Mouse (Mus musculus) ES-E14 (cell line): ENCODE measurements around the gene Gpr87. TPM values are rescaled to one million over a fixed set of nuclear protein-coding genes. Genes with fewer than 3 reads are reported as not detected.

Experiments used
- DNase-seq: peaks from one replicate; pipeline ENCODE4 v3.0.0-alpha.2; 2013; ENCODE audit warnings: low read depth, low spot score
- H3K27ac ChIP-seq: 2 replicates; pipeline ENCODE4 v1.5.1; 2012; ENCODE audit warnings: low read depth, mild to moderate bottlenecking, low read length, moderate library complexity, mixed read lengths; ENCODE audit not compliant: poor library complexity, insufficient read depth, severe bottlenecking
- H3K36me3 ChIP-seq: 2 replicates; pipeline ENCODE4 v1.6.1; 2012; ENCODE audit warnings: mild to moderate bottlenecking, low read length, moderate library complexity, mixed read lengths; ENCODE audit not compliant: control insufficient read depth, poor library complexity, insufficient read depth, severe bottlenecking
- H3K4me1 ChIP-seq, 2 experiments: fragments of 150-350 bp in 1 of 2; sonication (generic) in 1 of 2; 2 replicates each; pipeline ENCODE4 v1.6.1; 2012; ENCODE audit warnings: low read length in 2 of 2, mild to moderate bottlenecking in 1 of 2, mixed read lengths in 1 of 2; ENCODE audit not compliant: control insufficient read depth in 2 of 2, insufficient read depth in 2 of 2, poor library complexity in 1 of 2
- H3K4me3 ChIP-seq, 2 experiments: fragments of 150-350 bp in 1 of 2; sonication (generic) in 1 of 2; 2 replicates each; pipeline ENCODE4 v1.5.1; 2012; ENCODE audit warnings: low read length in 2 of 2, low read depth in 1 of 2, mild to moderate bottlenecking in 1 of 2, mixed read lengths in 1 of 2; ENCODE audit not compliant: insufficient read depth in 1 of 2, poor library complexity in 1 of 2, severe bottlenecking in 1 of 2
- H3K9ac ChIP-seq: 2 replicates; pipeline ENCODE4 v1.6.1; 2012; ENCODE audit warnings: low read depth, mild to moderate bottlenecking, low read length, mixed read lengths; ENCODE audit not compliant: poor library complexity, insufficient read depth, severe bottlenecking
- H3K9me3 ChIP-seq: fragments of 150-350 bp; sonication (generic); 2 replicates; pipeline ENCODE4 v1.6.1; 2012; ENCODE audit warnings: low read depth, mild to moderate bottlenecking, low read length; ENCODE audit not compliant: control insufficient read depth, insufficient read depth
- CHD2 ChIP-seq: IDR thresholded peaks from 2 replicates; pipeline ENCODE4 v1.6.1; 2014; ENCODE audit warnings: mild to moderate bottlenecking, low read depth, low read length, inconsistent platforms
- HCFC1 ChIP-seq: IDR thresholded peaks from 2 replicates; pipeline ENCODE4 v1.6.1; 2012; ENCODE audit warnings: low read length, inconsistent platforms, borderline replicate concordance; ENCODE audit not compliant: insufficient read depth
- MAFK ChIP-seq: IDR thresholded peaks from 2 replicates; pipeline ENCODE4 v1.6.1; 2014; ENCODE audit warnings: mild to moderate bottlenecking, low read depth, low read length, inconsistent platforms; ENCODE audit not compliant: insufficient read depth
- ZC3H11A ChIP-seq: IDR thresholded peaks from 2 replicates; pipeline ENCODE4 v1.6.1; 2012; ENCODE audit warnings: low read depth, mild to moderate bottlenecking, inconsistent platforms, low read length, borderline replicate concordance
- ZNF384 ChIP-seq: IDR thresholded peaks from 2 replicates; pipeline ENCODE4 v1.6.1; 2012; ENCODE audit warnings: low read depth, low read length, inconsistent platforms
- in situ Hi-C, 2 experiments: fragments of 600-800 bp; cut with MboI; formaldehyde crosslinking; loops; one replicate each; pipeline ENCODE4 v1.15.1; 2025; ENCODE audit warnings: low sequenced_read_pairs in 2 of 2, inconsistent platforms in 1 of 2; ENCODE audit not compliant: unreplicated experiment in 2 of 2
- total RNA-seq: library from RNA; depleted of rRNA; stranded (reverse); fragments of 300-350 nt; gene quantifications from 2 replicates; pipeline ENCODE4 v1.2.3, GENCODE M21; 2012; rRNA removed

The Gpr87 gene
- total RNA-seq, 1 experiment, result 0.18 TPM

- in situ Hi-C loops, result no loop called here
- DNase-seq, result no peak
- Histone ChIP-seq H3K4me3 (no peak overlapping the region), H3K9ac (no peak overlapping the region), H3K9me3 (no peaks in the 10 kb centered on the region), H3K36me3 (no peaks in the 10 kb centered on the region), H3K27ac (no peak overlapping the region), H3K4me1 (no peaks in the 10 kb centered on the region; a peak in 1 of 4 replicates)
- TF ChIP-seq MAFK (no peak), ZC3H11A (no peak), HCFC1 (no peak), ZNF384 (no peak), CHD2 (no peak)
These were observed 62.9 kb downstream of the Gpr87 start for GRCm38 (mm10) chr3:59131966-59132365.

DNA sequence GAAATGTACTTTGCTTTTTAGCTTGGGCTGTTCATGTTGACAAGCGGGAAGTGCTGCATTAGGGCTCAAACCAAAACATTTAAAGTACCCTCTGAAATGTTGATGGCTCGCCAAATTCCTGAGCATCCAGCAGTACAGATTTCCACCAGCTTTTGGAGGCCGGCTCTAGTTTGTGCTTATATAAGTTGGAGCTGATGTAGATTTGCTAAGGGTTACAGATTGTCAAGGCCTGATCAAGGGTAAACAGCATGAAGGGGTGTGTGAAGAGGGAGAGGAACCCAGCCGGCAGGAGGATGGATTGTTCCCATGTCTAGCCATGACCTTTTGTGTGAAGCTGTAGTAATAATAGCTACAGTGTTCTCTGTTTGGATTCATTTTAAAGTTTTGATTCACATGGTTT lies 63.8 kb downstream of the Gpr87 start:
- DNase-seq, result no peak
- Histone ChIP-seq H3K27ac (no peak overlapping the region), H3K9ac (no peak overlapping the region), H3K4me1 (no peaks in the 10 kb centered on the region; a peak in 1 of 4 replicates), H3K9me3 (no peaks in the 10 kb centered on the region), H3K36me3 (no peaks in the 10 kb centered on the region), H3K4me3 (no peak overlapping the region)
- TF ChIP-seq ZNF384, result no peak
- TF ChIP-seq HCFC1, result no peak
- no peak for TF ChIP-seq ZC3H11A
- no peak for TF ChIP-seq CHD2
- no peak for TF ChIP-seq MAFK
- in situ Hi-C loops, result no loop called here

DNA sequence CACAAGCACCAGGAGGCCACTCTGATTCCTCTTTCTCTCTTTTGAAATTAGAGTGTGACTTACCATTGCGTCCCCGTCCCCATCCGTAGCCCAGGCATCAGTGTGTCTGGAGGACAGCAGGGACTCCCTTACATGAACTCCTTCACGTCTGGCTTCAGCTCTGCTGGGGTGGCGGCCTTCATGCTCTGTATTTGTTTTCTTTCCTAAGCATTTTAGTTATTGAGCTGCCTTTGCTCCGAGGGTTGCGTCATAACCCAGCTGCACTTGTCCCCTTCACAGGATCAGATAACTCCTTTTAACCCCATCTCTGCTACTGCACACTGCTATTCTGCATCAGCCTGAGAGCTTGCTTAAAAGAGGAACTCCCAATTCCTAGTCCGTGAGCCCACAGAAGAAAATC lies 64.5 kb downstream of the Gpr87 start:
- Histone ChIP-seq H3K4me3 (no peak overlapping the region), H3K27ac (no peak overlapping the region), H3K36me3 (no peaks in the 10 kb centered on the region), H3K4me1 (no peaks in the 10 kb centered on the region; a peak in 1 of 4 replicates), H3K9me3 (no peaks in the 10 kb centered on the region), H3K9ac (no peak overlapping the region)
- TF ChIP-seq ZC3H11A (no peak), HCFC1 (no peak), MAFK (no peak), ZNF384 (no peak), CHD2 (no peak)
- in situ Hi-C loops, result no loop called here
- DNase-seq, result no peak

DNA sequence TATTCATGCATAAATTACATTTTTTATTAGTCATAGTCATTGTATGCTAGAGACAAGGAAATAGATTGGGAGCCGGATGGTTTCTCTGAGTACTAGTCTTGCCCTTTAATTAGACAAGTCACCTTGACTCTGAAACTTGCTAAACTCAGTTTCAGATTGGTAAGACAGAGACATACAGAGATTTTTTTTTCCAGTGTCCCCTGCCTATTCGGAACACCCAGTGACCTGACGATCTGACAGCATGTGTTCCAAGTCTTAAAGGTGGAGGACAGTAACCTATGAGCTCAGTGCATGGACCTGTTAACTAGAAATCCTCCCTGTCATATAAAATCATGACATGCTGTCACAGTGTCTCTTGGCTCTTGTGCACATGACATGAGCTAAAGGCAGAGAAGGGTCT lies 65.4 kb downstream of the Gpr87 start:
- no peak overlapping the region for H3K9ac ChIP-seq
- H3K27ac ChIP-seq, result no peak overlapping the region
- no peak overlapping the region for H3K4me3 ChIP-seq
- in situ Hi-C loops, result loop anchor here in 1 of 2 experiments (10.0 kb wide), 1 partner anchor 615 kb away; no protein-coding TSS in a partner anchor
- no peak for TF ChIP-seq ZC3H11A
- no peak for TF ChIP-seq MAFK
- TF ChIP-seq HCFC1, result no peak
- no peak for TF ChIP-seq CHD2
- TF ChIP-seq ZNF384, result no peak
- no peaks in the 10 kb centered on the region for H3K9me3 ChIP-seq
- DNase-seq, result no peak
- H3K4me1 ChIP-seq, result no peaks in the 10 kb centered on the region; a peak in 1 of 4 replicates
- no peaks in the 10 kb centered on the region for H3K36me3 ChIP-seq

Other genes with a start within 250 kb of the Gpr87 start
- gene Med12l, start 189.3 kb downstream of the Gpr87 start, total RNA-seq, result 2.6 and 3.6 TPM in 2 replicates
- 0.09 TPM in 1 of 2 replicates, not detected in the other for gene Gpr171, start 93.3 kb downstream of the Gpr87 start, total RNA-seq
- gene P2ry14, start 41.5 kb downstream of the Gpr87 start, total RNA-seq, result 0.16 and 0.18 TPM in 2 replicates
- gene P2ry13, start 15.8 kb upstream of the Gpr87 start, total RNA-seq, result 0.11 TPM in 1 of 2 replicates, not detected in the other
- 0.09 TPM in 1 of 2 replicates, not detected in the other for gene P2ry12, start 67.8 kb upstream of the Gpr87 start, total RNA-seq
- gene Igsf10, start 149.3 kb upstream of the Gpr87 start, total RNA-seq, result 2.7 and 3.9 TPM in 2 replicates